Mouse (Mus musculus) CH12.LX (cell line): ENCODE results near the gene Olfml1.
A peak's percentile ranks its signal among the peaks of the same experiment; 100 is the strongest.

Source experiments
- CTCF ChIP-seq, 2 experiments: IDR thresholded peaks in 1 of 2; conservative IDR thresholded peaks in 1 of 2; 2 replicates each; pipeline ENCODE4 v1.5.1; 2011 to 2012; ENCODE audit warnings: low read depth in 2 of 2, low read length in 2 of 2, improper control_type of control experiment in 1 of 2, inconsistent platforms in 1 of 2, mild to moderate bottlenecking in 1 of 2, moderate library complexity in 1 of 2
- EP300 ChIP-seq: IDR thresholded peaks from 2 replicates; pipeline ENCODE4 v1.6.1; 2011; ENCODE audit warnings: low read length, improper control_type of control experiment
- POLR2A ChIP-seq: IDR thresholded peaks from 2 replicates; pipeline ENCODE4 v1.6.1; 2011; ENCODE audit warnings: low read depth, mild to moderate bottlenecking, improper control_type of control experiment, low read length

GRCm38 (mm10) chr7:107593904-107594303 is 26.7 kb downstream of the Olfml1 start:
- TF ChIP-seq EP300 (peak; percentile 94), POLR2A (peak; percentile 40; the same call in 1 of the 2 replicates), CTCF (conservative IDR thresholded peaks at IDR 0.05 in 1 of 2, IDR thresholded peaks at IDR 0.05 in 1 of 2; ENCODE audit: low read depth in 2 of 2, low read length in 2 of 2) (no peak)
